Mouse (Mus musculus) lung, adult 2 months (tissue): Measurements from ENCODE around the gene Dennd4c.

Experiments
- CTCF ChIP-seq: fragments of 200-500 bp; IDR thresholded peaks from 2 replicates; pipeline ENCODE4 v1.5.1; 2011; ENCODE audit warnings: mild to moderate bottlenecking, low read length, control low read depth; ENCODE audit not compliant: insufficient read depth
- POLR2A ChIP-seq: fragments of 200-500 bp; IDR thresholded peaks from 2 replicates; pipeline ENCODE4 v1.6.1; 2011; ENCODE audit warnings: low read depth, mild to moderate bottlenecking, control low read depth, low read length, borderline replicate concordance; ENCODE audit errors: extremely low read depth

DNA sequence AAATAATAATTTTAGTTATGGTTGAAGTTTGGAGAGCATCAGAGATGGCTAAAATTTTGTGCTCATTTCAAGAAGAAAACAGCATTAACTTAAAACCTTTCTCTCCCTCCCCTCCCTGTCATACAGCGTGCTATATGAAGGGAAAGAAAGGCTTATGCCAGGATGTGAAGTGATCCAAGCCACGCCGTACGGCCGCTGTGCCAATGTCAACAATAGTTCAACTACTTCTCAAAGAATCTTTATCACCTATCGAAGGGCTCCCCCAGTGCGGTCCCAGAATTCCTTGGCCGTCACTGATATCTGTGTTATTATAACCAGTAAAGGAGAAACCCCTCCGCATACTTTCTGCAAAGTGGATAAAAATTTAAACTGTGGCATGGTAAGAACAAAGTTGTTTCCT lies 29.2 kb downstream of the Dennd4c start:
- no peak for TF ChIP-seq CTCF
- TF ChIP-seq POLR2A = no peak
